Mouse (Mus musculus): ENCODE data around the gene Anp32a. TPM values are rescaled to one million over a fixed set of nuclear protein-coding genes. Genes with fewer than 3 reads are reported as not detected.

Anp32a gene
- polyA plus RNA-seq, 1 experiment from 2014 or later, result 292 TPM

DNA sequence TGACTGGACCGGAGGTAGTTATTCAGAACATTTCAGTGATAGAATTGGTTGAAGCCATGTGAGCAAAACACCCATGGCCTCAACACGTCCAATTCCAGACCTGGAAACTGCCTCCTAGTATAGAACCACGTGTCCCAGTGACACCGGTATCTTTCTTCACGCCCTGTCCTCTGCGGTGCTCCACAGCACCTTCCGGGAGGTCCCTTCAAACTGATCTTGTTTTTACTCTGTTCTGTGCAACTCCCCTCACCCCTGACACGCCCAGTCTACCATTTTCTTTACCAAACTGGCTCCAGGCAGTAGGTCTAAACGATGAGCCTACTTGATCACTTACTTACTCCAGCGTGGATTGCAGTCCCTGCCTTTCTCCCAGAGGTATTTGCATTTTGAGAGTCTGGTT lies 7.0 kb downstream of the Anp32a start:
- no peak overlapping the region for H3K4me3 ChIP-seq
- no peaks in the 10 kb centered on the region for H3K9me3 ChIP-seq
- 78% methylated on average over 10 of the region's 10 CpGs for WGBS
- no peaks in the 10 kb centered on the region for H3K36me3 ChIP-seq
- H3K4me1 ChIP-seq, result peaks cover 59% of the 10 kb centered on the region
- no peak for ATAC-seq (ENCODE audit: insufficient number of reproducible peaks, insufficient read depth, low FRiP score, low TSS enrichment, low read depth)
- no peak overlapping the region for H3K4me2 ChIP-seq
- H3K9ac ChIP-seq, result no peak overlapping the region
- no peak overlapping the region for H3K27ac ChIP-seq
- no peaks in the 10 kb centered on the region for H3K27me3 ChIP-seq

DNA sequence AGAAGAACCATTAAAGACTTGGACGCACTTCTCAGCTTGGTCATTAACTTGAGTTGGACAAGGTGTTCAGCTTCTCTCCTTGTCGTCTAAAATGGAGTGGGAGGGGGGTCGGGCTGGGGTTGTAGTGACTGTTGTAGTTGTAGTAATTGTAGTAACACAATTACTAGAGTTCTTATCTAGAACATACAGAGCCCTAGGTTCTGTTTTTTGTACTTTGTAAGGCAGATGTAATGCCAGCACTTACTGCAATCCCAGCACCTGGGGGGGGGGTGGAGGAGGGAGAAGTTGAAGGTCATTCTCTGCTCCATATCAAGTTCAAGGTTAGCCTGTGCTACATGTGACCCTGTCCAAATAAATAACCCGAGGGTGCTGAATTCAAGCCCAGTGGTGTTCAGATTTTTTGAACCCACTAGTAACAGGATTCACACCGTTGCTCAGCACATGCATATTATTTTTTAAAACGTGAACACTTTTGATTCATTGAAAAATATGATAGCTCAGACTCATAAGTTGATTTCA lies 7.4 kb downstream of the Anp32a start:
- Histone ChIP-seq H3K27ac (no peak overlapping the region), H3K4me1 (peaks cover 64% of the 10 kb centered on the region), H3K27me3 (no peaks in the 10 kb centered on the region), H3K9ac (no peak overlapping the region), H3K9me3 (no peaks in the 10 kb centered on the region), H3K4me2 (no peak overlapping the region), H3K36me3 (no peaks in the 10 kb centered on the region), H3K4me3 (no peak overlapping the region)
- 74% methylated on average over 6 of the region's 6 CpGs for WGBS
- ATAC-seq (ENCODE audit: insufficient number of reproducible peaks, insufficient read depth, low FRiP score, low TSS enrichment, low read depth), result no peak

DNA sequence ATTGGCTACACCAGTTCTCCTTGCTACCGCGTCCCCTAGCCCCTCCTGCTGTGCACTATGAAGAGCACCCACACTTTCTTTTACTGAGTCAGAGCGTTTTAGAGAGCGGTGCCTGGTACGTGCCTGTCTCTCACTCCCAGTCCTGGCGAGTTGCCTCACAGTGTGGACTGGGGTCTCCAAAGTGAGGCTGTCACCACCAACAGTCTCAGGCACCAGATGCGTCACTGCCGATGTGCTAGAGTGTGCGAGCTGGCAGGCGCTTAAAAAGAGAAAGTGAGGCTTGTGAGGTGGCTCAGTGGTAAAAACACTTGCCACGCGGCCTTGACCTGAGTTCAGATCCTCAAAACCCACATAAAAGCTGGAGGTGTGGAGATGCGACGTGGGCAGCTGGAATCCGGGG lies 8.2 kb downstream of the Anp32a start:
- Histone ChIP-seq H3K27me3 (no peaks in the 10 kb centered on the region), H3K9ac (no peak overlapping the region), H3K4me2 (no peak overlapping the region), H3K4me3 (no peak overlapping the region), H3K9me3 (no peaks in the 10 kb centered on the region), H3K27ac (0 out of 2 replicates have a peak overlapping the region, but pooled peaks have one; percentile 14), H3K36me3 (0 out of 2 replicates have a peak, but pooled peaks cover under 1% of the 10 kb centered on the region), H3K4me1 (peaks cover 71% of the 10 kb centered on the region)
- WGBS, result 64% methylated on average over 15 of the region's 15 CpGs
- no peak for ATAC-seq (ENCODE audit: insufficient number of reproducible peaks, insufficient read depth, low FRiP score, low TSS enrichment, low read depth)

DNA sequence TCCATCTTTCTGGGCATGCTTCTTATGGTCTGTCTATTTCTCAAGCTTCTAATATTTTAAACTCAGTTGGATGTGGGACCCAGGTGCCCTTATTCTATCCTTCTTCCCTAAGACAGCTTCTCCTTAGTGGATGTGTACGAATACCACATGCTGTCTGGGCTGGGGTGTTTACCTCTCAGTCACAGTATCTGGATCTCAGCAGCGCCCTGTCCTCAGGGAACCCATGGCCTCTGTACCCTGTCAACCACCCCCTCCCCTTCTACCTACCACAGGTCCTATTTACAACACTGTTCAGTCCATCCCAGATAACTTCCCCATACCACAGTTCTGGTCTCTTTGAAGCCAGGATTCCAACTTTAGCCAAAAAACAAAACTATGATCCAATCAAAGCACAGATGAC lies 9.6 kb downstream of the Anp32a start:
- no peak overlapping the region for H3K4me2 ChIP-seq
- H3K9ac ChIP-seq, result 0 out of 2 replicates have a peak overlapping the region, but pooled peaks have one; percentile 36
- no peak for ATAC-seq (ENCODE audit: insufficient number of reproducible peaks, insufficient read depth, low FRiP score, low TSS enrichment, low read depth)
- H3K4me3 ChIP-seq, result no peak overlapping the region
- H3K4me1 ChIP-seq, result peaks cover 73% of the 10 kb centered on the region
- H3K9me3 ChIP-seq, result no peaks in the 10 kb centered on the region
- no peaks in the 10 kb centered on the region for H3K27me3 ChIP-seq
- peaks cover 14% of the 10 kb centered on the region for H3K36me3 ChIP-seq
- 46% methylated on average over 2 of the region's 2 CpGs for WGBS
- no peak overlapping the region for H3K27ac ChIP-seq

DNA sequence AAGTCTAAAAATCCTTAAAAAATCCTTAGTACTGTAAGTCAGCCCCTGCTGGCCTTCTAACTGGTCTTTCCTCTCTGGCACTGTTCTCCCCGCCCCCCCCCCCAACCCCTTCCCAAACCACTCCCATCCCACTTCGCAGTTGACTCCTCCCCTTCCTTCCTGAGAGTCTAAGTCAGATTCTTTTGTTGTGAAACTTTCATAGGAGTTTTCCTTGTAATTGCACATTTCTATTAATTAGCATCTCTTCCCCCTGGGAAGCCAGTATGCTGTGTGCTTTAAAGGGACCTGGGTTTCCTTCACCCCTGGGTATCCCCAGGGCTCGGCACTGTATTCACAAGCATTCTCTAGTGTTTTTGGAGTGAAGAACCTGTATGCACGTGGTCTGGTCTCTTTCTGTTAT lies 10.1 kb downstream of the Anp32a start:
- peaks cover 73% of the 10 kb centered on the region for H3K4me1 ChIP-seq
- H3K9me3 ChIP-seq, result no peaks in the 10 kb centered on the region
- H3K4me2 ChIP-seq, result no peak overlapping the region
- ATAC-seq (ENCODE audit: insufficient number of reproducible peaks, insufficient read depth, low FRiP score, low TSS enrichment, low read depth), result no peak
- no peak overlapping the region for H3K4me3 ChIP-seq
- peak overlapping the region; percentile 23; the same call in 1 of the 2 replicates for H3K27ac ChIP-seq
- 28% methylated on average over 4 of the region's 4 CpGs for WGBS
- H3K9ac ChIP-seq, result no peak overlapping the region
- peaks cover 19% of the 10 kb centered on the region for H3K36me3 ChIP-seq
- no peaks in the 10 kb centered on the region for H3K27me3 ChIP-seq

DNA sequence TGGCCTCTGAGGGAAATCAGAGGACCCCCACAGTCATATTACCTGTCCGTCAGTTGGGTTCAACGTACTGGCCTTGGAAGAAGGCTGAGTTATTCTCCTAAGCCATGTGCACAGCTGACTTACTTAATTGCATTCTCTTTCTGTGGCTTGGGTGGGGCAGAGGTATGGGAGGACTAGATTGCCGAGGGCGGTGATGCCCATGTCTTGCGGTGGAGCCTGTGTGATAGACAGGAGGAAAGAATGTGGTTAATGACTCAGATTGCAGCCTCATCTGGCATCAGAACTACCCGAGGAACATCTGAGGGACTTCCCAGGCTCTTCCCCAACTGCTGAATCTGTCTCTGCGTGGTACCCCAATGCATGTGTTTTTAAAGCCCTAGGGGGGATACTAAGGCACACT lies 12.7 kb downstream of the Anp32a start:
- H3K27ac ChIP-seq, result 0 out of 2 replicates have a peak overlapping the region, but pooled peaks have one; percentile 3
- H3K36me3 ChIP-seq, result peaks cover 29% of the 10 kb centered on the region
- no peaks in the 10 kb centered on the region for H3K27me3 ChIP-seq
- H3K9ac ChIP-seq, result no peak overlapping the region
- H3K9me3 ChIP-seq, result no peaks in the 10 kb centered on the region
- ATAC-seq (ENCODE audit: insufficient number of reproducible peaks, insufficient read depth, low FRiP score, low TSS enrichment, low read depth), result no peak
- WGBS, result 52% methylated on average over 7 of the region's 7 CpGs
- H3K4me3 ChIP-seq, result no peak overlapping the region
- peaks cover 71% of the 10 kb centered on the region for H3K4me1 ChIP-seq
- H3K4me2 ChIP-seq, result no peak overlapping the region

DNA sequence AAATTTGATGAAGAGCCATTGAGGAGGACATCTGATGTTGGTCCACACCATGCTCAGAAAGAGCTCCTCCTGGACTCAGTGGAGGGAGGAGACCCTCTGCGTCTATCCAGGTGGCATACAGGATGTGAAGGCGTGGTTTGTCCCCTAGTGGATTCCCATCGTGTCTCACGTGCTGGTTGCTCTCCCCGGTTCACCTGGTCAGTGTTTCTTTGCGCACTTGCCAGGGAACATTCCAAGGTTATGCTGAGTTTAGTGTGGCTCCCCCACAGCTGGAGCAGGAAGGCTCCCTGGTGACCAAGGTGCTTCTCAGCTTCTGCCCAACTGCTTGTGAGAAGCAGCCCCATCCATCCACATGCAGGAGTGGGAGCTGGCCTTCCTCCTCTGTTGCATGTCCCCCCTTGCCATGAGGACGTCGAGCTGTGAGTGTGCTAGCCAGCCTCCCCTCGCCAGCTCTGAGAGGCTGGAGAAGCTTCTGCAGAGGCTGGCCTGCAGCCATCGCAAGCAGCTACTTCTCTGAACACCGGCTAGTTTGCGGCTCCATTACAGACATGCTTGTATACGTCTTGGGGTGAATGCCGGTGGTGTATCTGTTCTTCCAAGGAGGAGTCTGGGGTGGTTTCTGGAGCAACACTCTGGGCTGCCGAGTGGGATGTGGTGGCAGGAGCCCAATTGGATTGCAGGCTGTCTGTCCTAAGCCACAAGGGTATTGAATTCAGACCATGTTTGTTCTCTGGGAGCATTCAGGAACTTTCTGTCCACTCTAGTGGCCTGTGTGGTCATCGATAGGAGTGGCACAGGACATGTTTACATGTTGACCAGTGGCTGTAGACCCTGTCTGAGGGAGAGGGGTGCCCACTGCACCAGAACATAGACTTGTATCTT lies 14.0 kb downstream of the Anp32a start:
- Histone ChIP-seq H3K4me1 (peaks cover 71% of the 10 kb centered on the region), H3K4me3 (no peak overlapping the region), H3K4me2 (no peak overlapping the region), H3K9ac (no peak overlapping the region), H3K27me3 (no peaks in the 10 kb centered on the region), H3K9me3 (no peaks in the 10 kb centered on the region), H3K27ac (no peak overlapping the region), H3K36me3 (peaks cover 37% of the 10 kb centered on the region)
- no peak for ATAC-seq (ENCODE audit: insufficient number of reproducible peaks, insufficient read depth, low FRiP score, low TSS enrichment, low read depth)
- WGBS, result 81% methylated on average over 16 of the region's 16 CpGs

DNA sequence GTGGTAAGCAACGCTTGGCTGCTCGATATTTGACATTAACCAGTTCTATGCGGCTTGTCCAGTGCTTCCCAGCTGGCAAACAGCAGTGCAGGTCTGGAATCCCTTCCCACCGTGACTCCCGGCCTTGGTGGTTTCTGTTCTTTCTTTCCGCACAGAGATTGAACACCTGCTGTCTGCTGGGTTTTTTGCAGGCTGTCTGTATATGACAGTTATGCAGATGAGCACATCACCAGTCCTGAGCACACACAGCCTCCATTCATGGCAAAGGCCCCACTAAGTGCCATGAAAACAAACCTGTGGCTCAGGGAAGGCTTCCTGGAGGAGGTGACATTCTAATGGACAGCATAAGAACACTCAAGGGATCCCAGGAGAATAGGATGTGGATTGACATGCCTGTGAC lies 14.7 kb downstream of the Anp32a start:
- no peaks in the 10 kb centered on the region for H3K9me3 ChIP-seq

DNA sequence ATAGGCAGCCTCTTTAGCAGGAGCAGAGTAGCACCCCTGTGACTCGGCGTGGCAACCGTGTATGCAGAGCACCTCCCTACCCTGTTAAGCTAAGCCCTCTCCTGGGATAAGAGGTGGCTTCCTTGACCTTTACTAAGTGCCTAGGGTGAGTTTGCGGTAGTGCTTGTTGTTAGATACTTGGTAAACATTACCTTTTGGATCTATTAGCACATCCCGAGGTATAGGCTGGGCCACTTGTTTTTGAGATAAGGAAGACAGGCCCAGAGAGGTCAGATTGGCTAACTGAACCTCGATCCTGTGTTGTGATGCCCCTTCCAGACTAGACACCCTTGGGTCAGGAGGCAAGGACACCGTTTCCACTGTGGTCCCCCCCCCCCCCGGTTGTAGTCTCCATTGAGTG lies 16.5 kb downstream of the Anp32a start:
- H3K27me3 ChIP-seq, result no peaks in the 10 kb centered on the region
- H3K4me3 ChIP-seq, result no peak overlapping the region
- no peak overlapping the region for H3K27ac ChIP-seq
- no peak overlapping the region for H3K4me2 ChIP-seq
- peaks cover 37% of the 10 kb centered on the region for H3K36me3 ChIP-seq
- H3K9ac ChIP-seq, result no peak overlapping the region
- H3K4me1 ChIP-seq, result peaks cover 87% of the 10 kb centered on the region
- 87% methylated on average over 8 of the region's 8 CpGs for WGBS
- H3K9me3 ChIP-seq, result no peaks in the 10 kb centered on the region
- no peak for ATAC-seq (ENCODE audit: insufficient number of reproducible peaks, insufficient read depth, low FRiP score, low TSS enrichment, low read depth)

More for the DNA sequence above, 14.7 kb downstream of the Anp32a start:
- ATAC-seq (ENCODE audit: insufficient number of reproducible peaks, insufficient read depth, low FRiP score, low TSS enrichment, low read depth), result no peak
- WGBS, result 80% methylated on average over 6 of the region's 6 CpGs
- H3K36me3 ChIP-seq, result peaks cover 37% of the 10 kb centered on the region
- H3K4me2 ChIP-seq, result no peak overlapping the region
- no peaks in the 10 kb centered on the region for H3K27me3 ChIP-seq
- H3K27ac ChIP-seq, result no peak overlapping the region
- H3K9ac ChIP-seq, result no peak overlapping the region
- H3K4me3 ChIP-seq, result no peak overlapping the region
- H3K4me1 ChIP-seq, result peaks cover 71% of the 10 kb centered on the region

DNA sequence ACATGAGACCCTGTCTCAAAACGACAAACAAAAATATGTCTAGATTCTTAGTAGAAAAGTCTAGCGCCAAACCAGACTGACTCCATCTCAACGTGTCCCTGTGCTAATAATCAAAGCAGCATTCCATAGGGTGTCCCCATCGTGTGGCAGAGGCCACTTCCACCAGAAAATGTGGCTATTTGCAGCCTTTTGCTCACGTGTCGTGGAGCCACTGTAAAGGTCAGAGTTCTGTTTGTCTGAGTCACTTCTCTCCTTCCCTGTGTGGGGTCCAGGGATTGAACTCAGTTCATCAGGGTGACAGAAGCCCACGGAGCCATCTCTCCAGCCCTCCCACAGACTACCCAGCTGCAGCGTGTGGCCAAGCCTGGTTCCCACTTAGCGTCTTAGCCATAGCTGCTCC lies 17.8 kb downstream of the Anp32a start:
- peaks cover 90% of the 10 kb centered on the region for H3K4me1 ChIP-seq
- no peaks in the 10 kb centered on the region for H3K9me3 ChIP-seq
- WGBS, result 82% methylated on average over 9 of the region's 9 CpGs
- no peak overlapping the region for H3K9ac ChIP-seq
- H3K36me3 ChIP-seq, result peaks cover 37% of the 10 kb centered on the region
- ATAC-seq (ENCODE audit: insufficient number of reproducible peaks, insufficient read depth, low FRiP score, low TSS enrichment, low read depth), result no peak
- H3K27me3 ChIP-seq, result no peaks in the 10 kb centered on the region
- H3K27ac ChIP-seq, result no peak overlapping the region; the same call in 1 of the 2 replicates
- no peak overlapping the region for H3K4me3 ChIP-seq
- no peak overlapping the region for H3K4me2 ChIP-seq

DNA sequence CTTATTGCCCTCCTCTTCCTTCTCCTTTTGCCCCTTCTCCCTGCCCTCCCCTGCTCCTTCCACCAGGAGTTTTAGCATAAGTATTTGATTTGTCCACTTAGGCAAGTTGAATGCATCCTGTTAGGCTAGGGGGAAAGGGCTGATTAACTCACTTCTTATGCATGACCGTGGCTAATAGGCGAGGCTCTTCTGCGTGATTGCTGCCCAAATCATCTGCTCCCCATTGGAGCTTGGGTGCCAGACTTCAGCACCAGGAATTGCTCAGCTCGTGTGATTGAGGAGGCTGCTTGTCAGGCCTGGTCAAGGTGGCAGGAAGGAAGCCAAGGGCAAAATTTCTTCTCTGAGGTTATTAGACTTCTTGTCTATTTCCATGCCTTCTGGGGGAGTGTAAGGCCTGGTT lies 19.8 kb downstream of the Anp32a start:
- H3K27me3 ChIP-seq, result no peaks in the 10 kb centered on the region
- 19% methylated on average over 4 of the region's 4 CpGs for WGBS

More for the DNA sequence above, 19.8 kb downstream of the Anp32a start:
- Histone ChIP-seq H3K9me3 (no peaks in the 10 kb centered on the region), H3K9ac (no peak overlapping the region), H3K4me2 (no peak overlapping the region), H3K4me3 (no peak overlapping the region), H3K27ac (peak overlapping the region; percentile 22; the same call in 1 of the 2 replicates), H3K4me1 (peaks cover 92% of the 10 kb centered on the region), H3K36me3 (peaks cover 21% of the 10 kb centered on the region)
- ATAC-seq (ENCODE audit: insufficient number of reproducible peaks, insufficient read depth, low FRiP score, low TSS enrichment, low read depth), result no peak

All from embryonic facial prominence, embryonic 13.5 days (tissue).